Mouse (Mus musculus): ENCODE measurements around the gene Tfr2. TPM values are rescaled to one million over a fixed set of nuclear protein-coding genes. Genes with fewer than 3 reads are reported as not detected.

Gene Tfr2
- polyA plus RNA-seq (2016; fragmentation: Nextera tagmentation; extraction: Ambion mirVana), result 3.3 and 3.4 TPM in 2 replicates

DNA sequence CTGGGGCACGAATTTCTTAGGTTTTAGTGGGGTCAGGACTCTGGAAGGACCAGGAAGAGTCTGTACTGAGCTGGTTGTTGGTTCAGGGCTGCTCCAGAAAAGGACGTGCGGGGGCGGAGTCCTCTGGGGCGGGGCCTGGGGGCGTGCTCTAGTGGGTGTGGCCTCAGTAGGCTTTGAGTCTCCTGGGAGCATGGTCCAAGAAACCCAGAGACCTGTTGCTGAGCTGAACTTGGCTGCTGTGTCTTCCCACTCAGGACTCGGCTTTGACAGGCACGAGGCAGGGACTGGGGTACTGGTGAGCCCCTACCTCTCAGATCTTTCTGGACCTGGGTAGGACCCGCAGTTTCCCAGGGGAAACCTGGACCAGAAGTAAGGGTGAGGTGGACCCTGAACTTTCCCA lies at the start of gene Tfr2:
Gene Tfr2, plus strand, starts transcription at position 176 of the 400 bp plus-strand sequence.
- Histone ChIP-seq H3K36me3 (no peaks in the 10 kb centered on the region; the same call in 1 of the 2 replicates), H3K4me2 (replicated peaks) (no peak within 1 kb of the TSS), H3K4me1 (peaks cover 8% of the 10 kb centered on the region; the same call in 1 of the 2 replicates), H3K9ac (no peak within 1 kb of the TSS), H3K4me3 (no peak within 1 kb of the TSS), H3K27ac (no peak within 1 kb of the TSS), H3K27me3 (peaks cover 6% of the 10 kb centered on the region; the same call in 1 of the 2 replicates), H3K9me3 (replicated peaks) (no peaks in the 10 kb centered on the region)
- ATAC-seq (ENCODE audit: low FRiP score), result no peak
- 33% methylated on average over 9 of the region's 9 CpGs for WGBS

GRCm38 (mm10) chr5:137521861-137522260 lies 47.8 kb upstream of the Tfr2 start:
- Histone ChIP-seq H3K4me1 (peaks cover 18% of the 10 kb centered on the region), H3K27me3 (no peaks in the 10 kb centered on the region), H3K9ac (no peak overlapping the region), H3K27ac (no peak overlapping the region), H3K4me2 (replicated peaks) (no peak overlapping the region), H3K36me3 (peaks cover 85% of the 10 kb centered on the region), H3K9me3 (replicated peaks) (no peaks in the 10 kb centered on the region), H3K4me3 (no peak overlapping the region)
- ATAC-seq (ENCODE audit: low FRiP score), result no peak
- WGBS, result 82% methylated on average over 9 of the region's 9 CpGs

- no peak overlapping the region for H3K27ac ChIP-seq
- no peak overlapping the region for H3K9ac ChIP-seq
- H3K9me3 ChIP-seq (replicated peaks), result no peaks in the 10 kb centered on the region
- WGBS, result 61% methylated on average over 11 of the region's 11 CpGs
- peaks cover 24% of the 10 kb centered on the region for H3K4me1 ChIP-seq
- peaks cover 87% of the 10 kb centered on the region for H3K36me3 ChIP-seq
- H3K4me3 ChIP-seq, result no peak overlapping the region
- no peaks in the 10 kb centered on the region for H3K27me3 ChIP-seq
- no peak overlapping the region for H3K4me2 ChIP-seq (replicated peaks)
- ATAC-seq (ENCODE audit: low FRiP score), result no peak
Observed at GRCm38 (mm10) chr5:137522711-137523110, 46.9 kb upstream of the Tfr2 start.

DNA sequence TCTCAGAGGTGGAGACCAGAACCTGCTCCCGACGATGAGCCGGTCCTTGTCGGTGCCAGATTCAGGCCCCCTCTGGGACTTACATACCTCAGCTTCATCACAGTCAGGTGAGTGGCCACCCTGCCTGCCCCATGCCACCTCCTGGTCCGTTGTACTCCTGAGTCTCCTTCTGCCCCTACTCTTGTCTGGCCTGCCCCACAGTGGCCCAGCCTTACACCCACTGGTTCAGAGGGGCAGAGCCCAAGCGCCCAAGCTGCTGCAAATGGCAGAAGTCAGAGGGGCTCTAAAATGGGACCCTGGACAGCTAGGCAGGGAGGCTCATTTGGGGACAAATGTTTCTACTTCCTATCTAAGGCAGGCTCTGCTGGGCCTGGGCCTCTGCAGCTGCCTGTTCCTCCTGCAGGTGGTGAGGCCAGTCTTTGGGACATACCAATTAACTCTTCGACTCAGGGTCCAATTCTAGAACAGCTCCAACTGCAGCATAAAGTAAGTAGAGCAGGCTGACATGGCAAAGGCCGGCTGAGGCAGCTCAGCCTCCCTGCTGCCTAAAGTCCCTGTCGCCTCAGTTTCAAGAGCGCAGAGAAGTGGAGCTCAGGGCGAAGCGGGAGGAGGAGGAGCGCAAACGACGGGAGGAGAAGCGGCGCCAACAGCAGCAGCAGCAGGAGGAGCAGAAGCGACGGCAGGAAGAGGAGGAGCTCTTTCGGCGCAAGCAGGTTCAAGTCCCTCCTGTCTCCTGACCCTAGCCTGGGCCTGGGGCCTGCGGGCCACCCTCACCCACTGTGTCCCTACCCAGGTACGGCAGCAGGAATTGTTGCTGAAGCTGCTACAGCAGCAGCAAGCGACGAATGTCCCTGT lies 46.0 kb upstream of the Tfr2 start:
- ATAC-seq (ENCODE audit: low FRiP score), result no peak
- Histone ChIP-seq H3K4me1 (peaks cover 30% of the 10 kb centered on the region), H3K4me3 (no peak overlapping the region), H3K4me2 (replicated peaks) (no peak overlapping the region), H3K27ac (peak overlapping the region; percentile 40; the same call in 1 of the 2 replicates), H3K36me3 (peaks cover 93% of the 10 kb centered on the region), H3K27me3 (no peaks in the 10 kb centered on the region), H3K9me3 (replicated peaks) (no peaks in the 10 kb centered on the region), H3K9ac (no peak overlapping the region)
- 86% methylated on average over 25 of the region's 25 CpGs for WGBS

DNA sequence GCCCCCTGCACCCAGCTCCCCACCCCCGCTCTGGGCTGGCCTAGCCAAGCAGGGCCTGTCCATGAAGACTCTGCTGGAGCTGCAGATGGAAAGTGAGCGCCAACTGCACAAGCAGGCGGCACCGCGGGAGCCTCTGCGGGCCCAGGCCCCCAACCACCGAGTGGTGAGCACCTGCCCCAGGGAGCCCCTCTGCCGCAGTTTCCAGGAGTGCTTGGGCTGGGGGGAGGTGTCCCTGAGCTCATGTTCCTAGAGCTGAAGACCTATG lies 45.5 kb upstream of the Tfr2 start:
- Histone ChIP-seq H3K9ac (no peak overlapping the region), H3K4me3 (no peak overlapping the region), H3K36me3 (peaks cover 93% of the 10 kb centered on the region), H3K27ac (peak overlapping the region; percentile 40; the same call in 1 of the 2 replicates), H3K9me3 (replicated peaks) (no peaks in the 10 kb centered on the region), H3K4me1 (peaks cover 36% of the 10 kb centered on the region), H3K27me3 (no peaks in the 10 kb centered on the region), H3K4me2 (replicated peaks) (no peak overlapping the region)
- ATAC-seq (ENCODE audit: low FRiP score), result no peak
- WGBS, result 82% methylated on average over 8 of the region's 8 CpGs

DNA sequence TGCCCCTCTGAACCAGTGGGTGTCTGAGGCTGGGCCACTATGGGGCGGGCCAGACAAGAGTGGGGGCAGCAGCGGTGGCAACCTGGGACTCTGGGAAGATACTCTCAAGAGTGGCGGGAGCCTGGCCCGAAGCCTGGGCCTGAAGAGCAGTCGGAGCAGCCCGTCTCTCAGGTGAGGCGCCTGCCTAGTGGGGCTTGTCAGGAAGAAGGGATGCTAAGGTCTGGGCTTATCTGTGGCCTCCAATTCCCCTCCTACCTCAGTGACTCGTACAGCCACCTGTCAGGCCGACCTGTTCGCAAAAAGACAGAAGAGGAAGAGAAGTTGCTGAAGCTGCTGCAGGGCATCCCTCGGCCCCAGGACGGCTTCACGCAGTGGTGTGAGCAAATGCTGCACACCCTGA lies 45.0 kb upstream of the Tfr2 start:
- ATAC-seq (ENCODE audit: low FRiP score), result no peak

DNA sequence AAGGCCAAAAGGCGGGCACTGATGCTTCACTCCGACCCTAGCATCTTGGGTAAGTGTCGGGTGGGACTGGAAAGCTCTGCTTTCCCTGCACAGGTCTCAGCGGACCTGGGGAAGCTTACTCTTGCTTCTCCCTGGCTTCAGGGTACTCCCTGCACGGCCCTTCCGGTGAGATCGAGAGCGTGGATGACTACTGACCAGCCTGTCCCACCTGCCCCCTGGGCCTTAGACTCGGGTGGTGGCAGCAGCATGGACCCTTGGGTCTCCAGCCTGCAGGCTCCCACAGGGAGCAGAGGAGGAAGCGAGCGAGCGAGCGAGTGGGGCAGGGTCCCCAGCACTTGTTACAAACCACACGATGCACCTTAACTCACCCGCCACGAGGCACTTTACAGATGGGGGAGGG lies 44.1 kb upstream of the Tfr2 start:
- Histone ChIP-seq H3K27me3 (no peaks in the 10 kb centered on the region), H3K9me3 (replicated peaks) (no peaks in the 10 kb centered on the region), H3K27ac (peak overlapping the region; percentile 42), H3K4me3 (no peak overlapping the region), H3K36me3 (peaks cover 90% of the 10 kb centered on the region), H3K9ac (no peak overlapping the region), H3K4me2 (replicated peaks) (no peak overlapping the region), H3K4me1 (peaks cover 49% of the 10 kb centered on the region)
- ATAC-seq (ENCODE audit: low FRiP score), result no peak
- 82% methylated on average over 16 of the region's 16 CpGs for WGBS

More for the DNA sequence above, 45.0 kb upstream of the Tfr2 start:
- Histone ChIP-seq H3K27me3 (no peaks in the 10 kb centered on the region), H3K4me1 (peaks cover 41% of the 10 kb centered on the region), H3K9me3 (replicated peaks) (no peaks in the 10 kb centered on the region), H3K4me2 (replicated peaks) (no peak overlapping the region), H3K4me3 (no peak overlapping the region), H3K36me3 (peaks cover 93% of the 10 kb centered on the region), H3K27ac (peak overlapping the region; percentile 40), H3K9ac (no peak overlapping the region)
- 92% methylated on average over 13 of the region's 13 CpGs for WGBS

DNA sequence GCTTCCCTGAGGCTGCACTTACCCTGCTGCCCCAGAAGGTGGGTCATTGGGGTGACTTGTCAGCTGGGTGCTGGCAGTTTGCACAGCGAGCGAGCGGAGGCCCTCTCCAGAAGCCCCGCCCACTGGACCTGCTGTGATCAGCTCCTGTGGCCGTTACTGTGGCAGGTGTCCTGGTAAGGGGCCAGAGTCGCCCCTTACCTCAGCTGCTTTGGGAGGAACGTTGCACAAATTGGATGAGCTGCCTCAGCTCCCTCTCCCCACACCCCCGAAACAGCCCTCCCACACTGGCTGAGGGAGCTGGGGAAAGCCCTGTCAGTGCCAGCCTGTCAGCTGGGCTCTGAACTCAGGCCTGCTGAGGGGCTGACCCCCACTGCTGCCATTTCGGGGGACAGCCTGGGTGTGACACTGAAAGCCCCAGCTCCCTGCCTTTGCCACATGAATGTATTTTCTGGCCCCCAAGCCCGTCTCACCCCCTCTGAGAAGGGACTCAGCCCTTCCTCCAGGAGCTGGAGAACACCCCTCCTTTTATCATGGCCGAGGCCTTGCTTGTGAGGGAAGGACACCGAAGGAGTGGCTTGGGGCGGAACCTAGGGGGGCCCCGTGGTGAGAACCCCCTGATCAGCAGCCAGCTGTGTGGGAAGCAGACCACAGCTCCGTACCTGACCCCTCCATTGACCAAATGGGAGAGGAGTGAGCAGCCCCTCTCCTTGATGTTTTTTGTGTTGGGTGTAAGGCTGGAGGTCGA lies 43.3 kb upstream of the Tfr2 start:
- H3K9ac ChIP-seq, result peak overlapping the region; percentile 20; the same call in 1 of the 2 replicates
- peaks cover 52% of the 10 kb centered on the region for H3K4me1 ChIP-seq

DNA sequence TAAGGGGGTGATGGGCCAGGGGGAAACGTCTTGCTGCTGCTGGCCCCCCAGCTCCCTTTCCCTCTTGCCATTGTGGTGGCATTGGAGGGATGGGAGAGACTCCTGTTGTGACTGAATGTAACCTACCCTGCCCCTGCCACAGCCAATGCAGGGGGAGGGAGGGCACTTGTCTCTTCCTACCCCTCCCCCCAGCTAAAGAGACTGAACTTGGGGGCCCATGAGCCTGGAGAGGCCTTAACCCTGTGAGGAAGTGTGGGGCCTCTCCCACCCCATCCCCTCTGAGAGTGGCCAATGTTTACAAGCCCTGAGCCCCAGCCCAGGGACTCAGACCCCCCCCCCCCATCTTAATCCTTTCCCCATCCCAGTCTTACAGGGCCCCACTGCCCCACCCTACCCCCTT lies 42.2 kb upstream of the Tfr2 start:
- ATAC-seq (ENCODE audit: low FRiP score), result no peak
- H3K9ac ChIP-seq, result peak overlapping the region; percentile 42; the same call in 1 of the 2 replicates
- peaks cover 52% of the 10 kb centered on the region for H3K4me1 ChIP-seq
- H3K4me2 ChIP-seq (replicated peaks), result no peak overlapping the region
- WGBS, result 50% methylated on average over 1 of the region's 1 CpGs
- peak overlapping the region; percentile 60; the same call in 1 of the 2 replicates for H3K27ac ChIP-seq
- H3K4me3 ChIP-seq, result no peak overlapping the region
- H3K27me3 ChIP-seq, result no peaks in the 10 kb centered on the region
- H3K36me3 ChIP-seq, result peaks cover 71% of the 10 kb centered on the region
- no peaks in the 10 kb centered on the region for H3K9me3 ChIP-seq (replicated peaks)

More for the DNA sequence above, 43.3 kb upstream of the Tfr2 start:
- Histone ChIP-seq H3K36me3 (peaks cover 82% of the 10 kb centered on the region), H3K27me3 (no peaks in the 10 kb centered on the region), H3K4me3 (no peak overlapping the region), H3K4me2 (replicated peaks) (no peak overlapping the region), H3K27ac (peak overlapping the region; percentile 66), H3K9me3 (replicated peaks) (no peaks in the 10 kb centered on the region)
- no peak for ATAC-seq (ENCODE audit: low FRiP score)
- 45% methylated on average over 16 of the region's 16 CpGs for WGBS

GRCm38 (mm10) chr5:137528247-137528968 lies 41.2 kb upstream of the Tfr2 start:
- Histone ChIP-seq H3K4me3 (no peak overlapping the region), H3K4me2 (replicated peaks) (no peak overlapping the region), H3K4me1 (peaks cover 52% of the 10 kb centered on the region), H3K9me3 (replicated peaks) (no peaks in the 10 kb centered on the region), H3K27ac (peak overlapping the region; percentile 35; the same call in 1 of the 2 replicates), H3K9ac (peak overlapping the region; percentile 23), H3K36me3 (peaks cover 61% of the 10 kb centered on the region), H3K27me3 (no peaks in the 10 kb centered on the region)
- 86% methylated on average over 22 of the region's 22 CpGs for WGBS
- no peak for ATAC-seq (ENCODE audit: low FRiP score)

DNA sequence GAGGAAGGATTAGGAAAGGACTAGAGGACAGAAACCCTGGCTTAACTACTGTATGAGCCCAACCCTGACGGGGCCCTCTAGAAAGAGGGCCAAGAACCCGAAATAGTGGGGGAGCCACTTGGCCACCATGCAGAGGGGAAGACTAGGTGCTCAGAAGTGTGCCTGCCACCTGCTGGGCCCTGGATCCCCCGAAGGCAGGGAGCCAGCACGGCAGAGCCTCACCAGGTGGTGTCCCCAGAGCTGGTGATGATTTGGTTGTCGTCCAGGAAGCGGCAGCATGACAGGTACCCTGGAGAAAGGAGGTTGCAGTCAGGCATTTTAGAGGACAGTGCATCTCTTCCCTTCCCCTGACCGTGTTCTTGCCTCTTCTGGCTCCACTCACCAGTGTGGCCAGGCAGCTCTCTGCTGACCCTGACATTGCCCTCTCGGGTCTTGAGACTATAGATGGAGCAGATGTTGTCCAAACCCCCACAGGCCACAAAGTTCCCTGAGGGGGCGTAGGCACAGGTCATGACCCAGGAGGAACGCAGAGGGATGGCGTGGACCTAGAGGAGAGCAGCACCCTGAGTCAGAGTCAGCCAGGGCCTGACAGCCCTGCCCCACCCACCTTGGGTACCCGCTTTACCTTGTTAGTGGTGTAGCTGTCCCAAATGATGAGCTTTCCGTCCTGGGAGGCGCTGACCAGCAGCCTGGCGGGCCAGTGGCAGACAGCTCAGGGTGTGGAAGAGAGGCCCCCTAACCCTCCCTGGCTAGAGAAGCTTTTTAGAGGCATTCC lies 40.2 kb upstream of the Tfr2 start:
- Histone ChIP-seq H3K9ac (peak overlapping the region; percentile 93), H3K4me3 (peak overlapping the region; percentile 77; the same call in 1 of the 2 replicates), H3K27me3 (no peaks in the 10 kb centered on the region), H3K9me3 (replicated peaks) (no peaks in the 10 kb centered on the region), H3K4me2 (replicated peaks) (peak overlapping the region; percentile 89), H3K4me1 (peaks cover 50% of the 10 kb centered on the region), H3K36me3 (peaks cover 51% of the 10 kb centered on the region), H3K27ac (peak overlapping the region; percentile 96; the same call in 1 of the 2 replicates)
- 66% methylated on average over 15 of the region's 15 CpGs for WGBS
- no peak for ATAC-seq (ENCODE audit: low FRiP score)
